Mouse (Mus musculus) left cerebral cortex, adult 18-20 months (tissue): ENCODE results near the gene Mb. TPM values are rescaled to one million over a fixed set of nuclear protein-coding genes. Genes with fewer than 3 reads are reported as not detected.

Experiments used
- DNase-seq, 2 experiments: peaks; one replicate each; pipeline ENCODE4 v3.0.0; 2021 to 2022; ENCODE audit warnings: low spot score in 2 of 2, mixed read lengths in 1 of 2
- long read RNA-seq, 2 experiments: library from polyadenylated mRNA; stranded (forward); transcript quantifications; one replicate each; pipeline ENCODE4 v2.0.0; 2021
- total RNA-seq, 2 experiments: library from RNA; stranded (reverse); gene quantifications; 2 replicates each; pipeline ENCODE4 v1.2.3; 2021

Gene Mb
- not detected for total RNA-seq
- long read RNA-seq, experiment 1 = 0 reads
- long read RNA-seq, experiment 2 = 0 reads

- no peak for DNase-seq
Observed at GRCm38 (mm10) chr15:77050570-77050969, at the start of gene Mb. TSS of gene Mb (minus strand) at chr15:77050670.

- DNase-seq = no peak
Observed at GRCm38 (mm10) chr15:77099756-77100155, 49.3 kb upstream of the Mb start.

- no peak for DNase-seq
Observed at GRCm38 (mm10) chr15:77097358-77097757, 46.9 kb upstream of the Mb start.

- no peak for DNase-seq
Observed at GRCm38 (mm10) chr15:77095216-77095615, 44.7 kb upstream of the Mb start.

- DNase-seq = no peak
Observed at GRCm38 (mm10) chr15:77094431-77094830, 44.0 kb upstream of the Mb start.

- no peak for DNase-seq
Observed at GRCm38 (mm10) chr15:77091394-77091793, 40.9 kb upstream of the Mb start.

- no peak for DNase-seq
Observed at GRCm38 (mm10) chr15:77090531-77090930, 40.1 kb upstream of the Mb start.

GRCm38 (mm10) chr15:77089249-77089648, 38.8 kb upstream of the Mb start:
- DNase-seq = no peak

GRCm38 (mm10) chr15:77086488-77086887, 36.0 kb upstream of the Mb start:
- no peak for DNase-seq

- DNase-seq = no peak
Observed at GRCm38 (mm10) chr15:77085818-77086217, 35.3 kb upstream of the Mb start.

GRCm38 (mm10) chr15:77081454-77081853, 31.0 kb upstream of the Mb start:
- no peak for DNase-seq

GRCm38 (mm10) chr15:77080684-77081254, 30.3 kb upstream of the Mb start:
- no peak for DNase-seq

GRCm38 (mm10) chr15:77079890-77080361, 29.5 kb upstream of the Mb start:
- no peak for DNase-seq

GRCm38 (mm10) chr15:77079256-77079822, 28.9 kb upstream of the Mb start:
- no peak for DNase-seq

GRCm38 (mm10) chr15:77078786-77079185, 28.3 kb upstream of the Mb start:
- DNase-seq = no peak

GRCm38 (mm10) chr15:77077906-77078305, 27.4 kb upstream of the Mb start:
- no peak for DNase-seq

GRCm38 (mm10) chr15:77076523-77076922, 26.1 kb upstream of the Mb start:
- peak in 1 of 2 experiments; percentile 44 for DNase-seq

GRCm38 (mm10) chr15:77072556-77073163, 22.2 kb upstream of the Mb start:
- DNase-seq = no peak

GRCm38 (mm10) chr15:77071501-77071900, 21.0 kb upstream of the Mb start:
- no peak for DNase-seq

- no peak for DNase-seq
Observed at GRCm38 (mm10) chr15:77070745-77071268, 20.3 kb upstream of the Mb start.

- DNase-seq = peak; percentile 55 to 58
Observed at GRCm38 (mm10) chr15:77069019-77069418, 18.5 kb upstream of the Mb start.

- DNase-seq = peak in 1 of 2 experiments; percentile 33
Observed at GRCm38 (mm10) chr15:77068439-77068861, 18.0 kb upstream of the Mb start.
